Mouse (Mus musculus): ENCODE measurements around the gene Ankrd17. TPM values are rescaled to one million over a fixed set of nuclear protein-coding genes. Genes with fewer than 3 reads are reported as not detected.
A peak's percentile ranks its signal among the peaks of the same experiment; 100 is the strongest.

Ankrd17 gene
- 53.5 and 55.1 TPM in 2 replicates for polyA plus RNA-seq (2012; rRNA removed)

GRCm38 (mm10) chr5:90366121-90367066, at the start of gene Ankrd17:
Gene Ankrd17, minus strand, starts transcription at chr5:90366577.
- H3K4me3 ChIP-seq (ENCODE audit: insufficient read depth, low read length) = peak within 1 kb of the TSS; percentile 100
- H3K27ac ChIP-seq (ENCODE audit: insufficient read depth, low read length) = peak within 1 kb of the TSS; percentile 96
- peak; percentile 80 for TF ChIP-seq POLR2A (IDR thresholded peaks at IDR 0.05; ENCODE audit: extremely low read depth, insufficient read depth, low read length)
- no peak for TF ChIP-seq CTCF (IDR thresholded peaks at IDR 0.05; ENCODE audit: extremely low read depth, insufficient read depth, low read length)
- H3K4me1 ChIP-seq (ENCODE audit: control insufficient read depth, insufficient read depth, low read length) = peaks cover 5% of the 10 kb centered on the region; the same call in 1 of the 2 replicates

DNA sequence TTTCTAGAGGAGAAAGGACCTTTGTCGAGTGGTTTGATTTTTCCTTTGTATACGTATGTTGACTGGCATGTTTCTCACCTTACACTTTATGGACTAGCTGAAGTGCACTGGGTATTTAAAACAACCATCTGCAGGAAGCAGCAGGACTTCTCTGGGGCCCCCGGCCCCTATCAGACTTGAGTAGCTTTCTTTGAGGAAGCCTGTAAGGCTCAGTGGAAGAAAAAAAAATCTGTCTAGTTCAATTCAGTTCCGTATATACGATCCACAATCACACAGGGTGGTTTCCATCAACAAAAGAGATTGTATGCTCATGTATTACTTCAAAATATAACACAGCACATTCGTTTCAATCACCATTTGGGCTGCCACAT, 48.5 kb upstream of the Ankrd17 start:
- no peak overlapping the region for H3K4me3 ChIP-seq (ENCODE audit: insufficient read depth, low read length)
- H3K4me1 ChIP-seq (ENCODE audit: control insufficient read depth, insufficient read depth, low read length) = no peaks in the 10 kb centered on the region
- TF ChIP-seq CTCF (IDR thresholded peaks at IDR 0.05; ENCODE audit: extremely low read depth, insufficient read depth, low read length) (no peak), POLR2A (IDR thresholded peaks at IDR 0.05; ENCODE audit: extremely low read depth, insufficient read depth, low read length) (no peak)
- no peak overlapping the region for H3K27ac ChIP-seq (ENCODE audit: insufficient read depth, low read length)

GRCm38 (mm10) chr5:90414142-90414924, 48.0 kb upstream of the Ankrd17 start:
- TF ChIP-seq POLR2A (IDR thresholded peaks at IDR 0.05; ENCODE audit: extremely low read depth, insufficient read depth, low read length) = no peak
- Histone ChIP-seq H3K27ac (ENCODE audit: insufficient read depth, low read length) (no peak overlapping the region), H3K4me3 (ENCODE audit: insufficient read depth, low read length) (no peak overlapping the region), H3K4me1 (ENCODE audit: control insufficient read depth, insufficient read depth, low read length) (no peaks in the 10 kb centered on the region)

DNA sequence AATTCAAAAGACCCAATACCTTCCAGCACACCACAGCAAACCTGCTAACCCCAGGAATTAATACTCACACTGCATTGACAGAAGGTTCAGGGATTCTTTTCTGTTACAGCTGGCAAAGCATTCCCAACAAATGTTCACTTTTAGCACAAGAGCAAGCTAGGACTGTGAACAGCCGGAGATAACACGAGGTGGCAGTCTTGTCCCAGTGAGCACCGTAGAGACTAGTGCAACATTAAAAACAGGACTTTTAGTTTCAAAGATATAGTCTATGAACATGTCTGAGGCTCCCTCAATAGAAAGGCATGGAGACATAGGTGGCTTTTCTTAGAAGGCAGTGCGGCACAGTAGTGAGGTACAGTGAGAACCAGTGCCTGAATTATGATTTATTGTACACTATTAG, 38.8 kb upstream of the Ankrd17 start:
- Histone ChIP-seq H3K4me3 (ENCODE audit: insufficient read depth, low read length) (no peak overlapping the region), H3K4me1 (ENCODE audit: control insufficient read depth, insufficient read depth, low read length) (no peaks in the 10 kb centered on the region), H3K27ac (ENCODE audit: insufficient read depth, low read length) (no peak overlapping the region)
- TF ChIP-seq CTCF (IDR thresholded peaks at IDR 0.05; ENCODE audit: extremely low read depth, insufficient read depth, low read length) (peak; percentile 89), POLR2A (IDR thresholded peaks at IDR 0.05; ENCODE audit: extremely low read depth, insufficient read depth, low read length) (no peak)

DNA sequence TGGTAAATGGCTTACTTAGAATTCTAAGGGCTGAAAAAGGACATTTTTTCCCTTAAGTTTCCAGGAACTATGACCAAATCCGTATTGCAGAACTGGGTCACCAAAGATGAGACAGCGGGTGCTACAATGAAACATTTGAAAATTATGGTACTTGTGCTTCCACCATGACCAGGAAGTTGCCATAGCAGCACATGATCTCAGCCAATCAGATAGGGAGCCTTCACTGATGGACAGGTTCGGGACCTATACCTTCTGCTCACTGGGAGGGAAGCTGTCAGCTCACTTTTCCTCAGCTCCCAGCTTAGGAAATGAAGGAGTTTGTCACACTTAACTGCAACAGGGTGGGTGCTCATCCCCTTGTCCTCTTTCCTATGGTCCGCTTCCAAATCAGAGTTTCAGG, 30.4 kb upstream of the Ankrd17 start:
- no peak overlapping the region for H3K27ac ChIP-seq (ENCODE audit: insufficient read depth, low read length)
- no peak for TF ChIP-seq POLR2A (IDR thresholded peaks at IDR 0.05; ENCODE audit: extremely low read depth, insufficient read depth, low read length)
- no peak for TF ChIP-seq CTCF (IDR thresholded peaks at IDR 0.05; ENCODE audit: extremely low read depth, insufficient read depth, low read length)
- H3K4me3 ChIP-seq (ENCODE audit: insufficient read depth, low read length) = no peak overlapping the region
- no peaks in the 10 kb centered on the region for H3K4me1 ChIP-seq (ENCODE audit: control insufficient read depth, insufficient read depth, low read length)

- TF ChIP-seq CTCF (IDR thresholded peaks at IDR 0.05; ENCODE audit: extremely low read depth, insufficient read depth, low read length) (no peak), POLR2A (IDR thresholded peaks at IDR 0.05; ENCODE audit: extremely low read depth, insufficient read depth, low read length) (no peak)
- no peak overlapping the region for H3K4me3 ChIP-seq (ENCODE audit: insufficient read depth, low read length)
- no peak overlapping the region for H3K27ac ChIP-seq (ENCODE audit: insufficient read depth, low read length)
- no peaks in the 10 kb centered on the region for H3K4me1 ChIP-seq (ENCODE audit: control insufficient read depth, insufficient read depth, low read length)
Observed at GRCm38 (mm10) chr5:90394322-90394721, 27.9 kb upstream of the Ankrd17 start.

DNA sequence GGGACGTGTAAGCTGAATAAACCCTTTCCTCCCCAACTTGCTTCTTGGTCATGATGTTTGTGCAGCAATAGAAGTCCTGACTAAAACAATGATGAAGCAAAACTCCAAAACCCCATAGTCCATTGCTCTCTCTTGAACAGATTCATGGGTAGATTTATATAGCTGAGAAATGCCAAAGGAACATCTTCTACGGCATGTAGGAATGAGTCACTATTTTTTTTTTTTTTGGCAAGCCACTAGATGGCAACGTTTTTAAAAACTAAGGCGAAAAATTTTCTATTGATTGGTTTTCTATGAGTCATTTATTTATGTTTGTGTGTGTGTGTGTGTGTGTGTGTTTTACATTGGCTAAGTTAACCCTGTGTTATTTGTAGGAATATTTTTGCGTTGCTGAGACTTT, 27.4 kb upstream of the Ankrd17 start:
- no peaks in the 10 kb centered on the region for H3K4me1 ChIP-seq (ENCODE audit: control insufficient read depth, insufficient read depth, low read length)
- no peak for TF ChIP-seq CTCF (IDR thresholded peaks at IDR 0.05; ENCODE audit: extremely low read depth, insufficient read depth, low read length)
- TF ChIP-seq POLR2A (IDR thresholded peaks at IDR 0.05; ENCODE audit: extremely low read depth, insufficient read depth, low read length) = no peak
- no peak overlapping the region for H3K4me3 ChIP-seq (ENCODE audit: insufficient read depth, low read length)
- no peak overlapping the region for H3K27ac ChIP-seq (ENCODE audit: insufficient read depth, low read length)

DNA sequence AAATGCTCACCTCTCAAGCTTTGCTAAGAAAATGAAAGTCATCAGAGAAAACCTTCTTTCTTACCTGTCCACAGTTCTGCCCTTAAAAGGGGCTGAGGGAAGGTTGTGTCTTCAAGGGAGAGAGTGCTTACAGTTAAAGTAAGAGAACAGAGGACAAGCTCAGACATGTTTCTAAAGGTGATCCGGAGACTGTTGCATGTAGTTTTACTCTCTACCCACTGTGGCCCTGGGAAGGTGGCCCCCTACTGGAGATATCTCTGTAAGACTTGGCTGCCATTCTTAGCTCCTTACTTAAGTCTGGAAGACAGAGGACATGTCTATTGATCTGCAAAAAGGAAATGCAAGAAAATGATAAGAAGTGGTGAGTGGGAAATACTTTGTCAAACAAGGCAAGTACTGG, 16.7 kb upstream of the Ankrd17 start:
- no peak for TF ChIP-seq POLR2A (IDR thresholded peaks at IDR 0.05; ENCODE audit: extremely low read depth, insufficient read depth, low read length)
- TF ChIP-seq CTCF (IDR thresholded peaks at IDR 0.05; ENCODE audit: extremely low read depth, insufficient read depth, low read length) = no peak
- no peak overlapping the region for H3K27ac ChIP-seq (ENCODE audit: insufficient read depth, low read length)

GRCm38 (mm10) chr5:90381458-90381857, 15.1 kb upstream of the Ankrd17 start:
- TF ChIP-seq POLR2A (IDR thresholded peaks at IDR 0.05; ENCODE audit: extremely low read depth, insufficient read depth, low read length) = no peak
- no peak for TF ChIP-seq CTCF (IDR thresholded peaks at IDR 0.05; ENCODE audit: extremely low read depth, insufficient read depth, low read length)
- Histone ChIP-seq H3K4me3 (ENCODE audit: insufficient read depth, low read length) (no peak overlapping the region), H3K27ac (ENCODE audit: insufficient read depth, low read length) (no peak overlapping the region), H3K4me1 (ENCODE audit: control insufficient read depth, insufficient read depth, low read length) (no peaks in the 10 kb centered on the region)

More for the DNA sequence above, 16.7 kb upstream of the Ankrd17 start:
- Histone ChIP-seq H3K4me1 (ENCODE audit: control insufficient read depth, insufficient read depth, low read length) (no peaks in the 10 kb centered on the region), H3K4me3 (ENCODE audit: insufficient read depth, low read length) (no peak overlapping the region)
